Mouse (Mus musculus) heart, embryonic 13.5 days (tissue): ENCODE data around the gene Fancc. TPM values are rescaled to one million over a fixed set of nuclear protein-coding genes. Genes with fewer than 3 reads are reported as not detected.

Experiments used
- ATAC-seq: fragments of 200-750 bp; cut with Nextera tagmentation; 2 replicates; pipeline ENCODE4 v1.8.0; 2017; ENCODE audit warnings: moderate TSS enrichment; ENCODE audit not compliant: insufficient number of reproducible peaks, low FRiP score, low TSS enrichment; ENCODE audit errors: extremely low read depth
- H3K27ac ChIP-seq: fragments of 300-500 bp; sonication (generic); replicated peaks from 2 replicates; pipeline ENCODE4 v1.5.1; 2015; ENCODE audit warnings: moderate library complexity, mild to moderate bottlenecking, inconsistent platforms
- H3K27me3 ChIP-seq: fragments of 300-500 bp; sonication (generic); replicated peaks from 2 replicates; pipeline ENCODE4 v1.6.1; 2015; ENCODE audit warnings: mild to moderate bottlenecking, inconsistent platforms
- H3K36me3 ChIP-seq: fragments of 300-500 bp; sonication (generic); 2 replicates; pipeline ENCODE4 v1.6.1; 2015; ENCODE audit warnings: mild to moderate bottlenecking, inconsistent platforms
- H3K4me1 ChIP-seq: fragments of 300-500 bp; sonication (generic); 2 replicates; pipeline ENCODE4 v1.6.1; 2015; ENCODE audit warnings: inconsistent platforms
- H3K4me2 ChIP-seq: fragments of 300-500 bp; sonication (generic); 2 replicates; pipeline ENCODE4 v1.6.1; 2015; ENCODE audit warnings: inconsistent platforms, mild to moderate bottlenecking, moderate library complexity
- H3K4me3 ChIP-seq: fragments of 300-500 bp; sonication (generic); 2 replicates; pipeline ENCODE4 v1.5.1; 2015; ENCODE audit warnings: moderate library complexity, mild to moderate bottlenecking, inconsistent platforms
- H3K9ac ChIP-seq: fragments of 300-500 bp; sonication (generic); 2 replicates; pipeline ENCODE4 v1.6.1; 2015; ENCODE audit warnings: inconsistent platforms, mild to moderate bottlenecking, moderate library complexity
- H3K9me3 ChIP-seq: fragments of 300-500 bp; sonication (generic); 2 replicates; pipeline ENCODE4 v1.6.1; 2016; ENCODE audit warnings: inconsistent platforms
- WGBS: fragments of 180-500 bp; shearing (Covaris S2); methylation state at CpG from one replicate; pipeline ENCODE4 v1.1.7; 2015; ENCODE audit warnings: mixed read lengths; 5-methylcytosine and 5-hydroxymethylcytosine counted together
- polyA plus RNA-seq: library from polyadenylated mRNA; unstranded; fragments of >200 nt; fragmentation: Nextera tagmentation; extraction: Ambion mirVana; gene quantifications from 2 replicates; pipeline ENCODE4 v1.2.1, GENCODE M21; 2015

The Fancc gene
- polyA plus RNA-seq, 1 experiment from 2014 or later = 14.0 TPM

GRCm38 (mm10) chr13:63284748-63285147 is 212.3 kb downstream of the Fancc start:
- Histone ChIP-seq H3K36me3 (peaks cover 75% of the 10 kb centered on the region), H3K27me3 (no peaks in the 10 kb centered on the region), H3K27ac (no peak overlapping the region), H3K4me1 (peaks cover 44% of the 10 kb centered on the region), H3K9me3 (no peaks in the 10 kb centered on the region), H3K9ac (no peak overlapping the region), H3K4me3 (no peak overlapping the region), H3K4me2 (no peak overlapping the region)
- WGBS = 91% methylated on average over 3 of the region's 3 CpGs
- ATAC-seq = no peak

DNA sequence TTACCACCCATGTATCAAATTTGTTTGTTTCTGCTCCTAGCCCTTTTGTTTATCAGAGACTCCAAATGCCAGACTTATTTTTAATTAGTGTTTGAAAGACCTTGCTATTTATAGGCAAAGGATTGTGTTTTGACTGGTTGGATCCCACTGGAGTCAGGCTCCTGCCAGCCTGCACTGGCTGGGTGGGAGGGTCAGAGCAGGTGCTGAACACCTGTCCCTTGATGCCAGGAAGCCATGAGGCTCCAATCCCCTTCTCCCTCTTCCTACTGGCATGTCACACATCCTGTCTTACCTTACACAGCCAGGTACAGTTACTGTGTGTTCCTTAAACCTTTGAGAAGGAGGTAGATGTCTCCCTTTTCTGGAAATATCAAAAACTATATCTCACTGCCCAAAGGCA is 213.8 kb downstream of the Fancc start:
- Histone ChIP-seq H3K27me3 (no peaks in the 10 kb centered on the region), H3K4me1 (peaks cover 60% of the 10 kb centered on the region), H3K4me3 (no peak overlapping the region), H3K9ac (no peak overlapping the region), H3K9me3 (no peaks in the 10 kb centered on the region), H3K36me3 (peaks cover 62% of the 10 kb centered on the region), H3K4me2 (no peak overlapping the region), H3K27ac (no peak overlapping the region)
- no peak for ATAC-seq

DNA sequence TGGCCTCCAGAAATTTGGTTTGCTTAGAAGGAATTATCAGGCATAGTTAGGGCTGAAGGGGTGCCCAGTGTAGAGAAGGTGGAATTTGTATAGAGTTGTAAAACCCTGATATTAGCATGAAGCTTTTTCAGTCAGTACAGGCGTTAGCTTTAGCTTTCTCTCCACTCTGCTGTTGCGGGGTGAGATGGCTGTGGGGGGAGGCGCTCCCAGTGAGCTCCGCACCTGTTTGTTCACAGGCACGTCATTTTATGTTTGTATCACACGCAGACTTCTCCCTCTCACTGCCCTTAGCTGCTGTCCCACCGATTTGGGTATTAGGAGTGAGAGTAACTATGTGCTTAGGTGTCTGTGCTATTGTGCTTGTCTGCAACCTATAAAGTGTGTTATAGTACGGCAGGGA is 215.9 kb downstream of the Fancc start:
- WGBS = 82% methylated on average over 8 of the region's 8 CpGs
- Histone ChIP-seq H3K27ac (no peak overlapping the region), H3K9ac (no peak overlapping the region), H3K4me3 (no peak overlapping the region), H3K27me3 (no peaks in the 10 kb centered on the region), H3K4me1 (peaks cover 74% of the 10 kb centered on the region), H3K4me2 (no peak overlapping the region), H3K9me3 (no peaks in the 10 kb centered on the region), H3K36me3 (peaks cover 42% of the 10 kb centered on the region)
- ATAC-seq = no peak

DNA sequence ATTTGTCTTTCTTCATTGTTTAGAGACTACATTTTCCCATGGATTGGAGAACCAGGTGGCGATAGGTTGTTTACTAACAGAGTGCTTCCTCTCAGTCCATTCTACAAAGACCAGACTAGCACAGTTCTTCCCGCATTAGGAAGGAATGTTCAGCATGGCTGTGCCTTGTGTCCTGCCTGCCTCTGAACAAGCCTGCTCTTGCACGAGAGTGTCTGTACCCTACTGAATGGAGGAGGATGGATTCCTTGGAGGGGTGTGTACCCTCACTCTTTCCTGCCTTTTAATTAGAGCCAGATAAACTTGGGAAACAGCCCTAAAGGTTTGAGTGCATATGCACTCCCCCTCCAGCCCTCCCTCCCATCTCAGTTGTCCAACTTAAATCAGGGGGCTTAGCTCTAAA is 216.7 kb downstream of the Fancc start:
- H3K36me3 ChIP-seq = peaks cover 34% of the 10 kb centered on the region
- H3K4me2 ChIP-seq = peak overlapping the region; percentile 57
- 25% methylated on average over 3 of the region's 3 CpGs for WGBS
- no peaks in the 10 kb centered on the region for H3K9me3 ChIP-seq
- no peak for ATAC-seq
- peaks cover 77% of the 10 kb centered on the region for H3K4me1 ChIP-seq
- H3K4me3 ChIP-seq = no peak overlapping the region
- H3K27me3 ChIP-seq = no peaks in the 10 kb centered on the region
- peak overlapping the region; percentile 42; the same call in 1 of the 2 replicates for H3K9ac ChIP-seq
- no peak overlapping the region; the same call in 1 of the 2 replicates for H3K27ac ChIP-seq

DNA sequence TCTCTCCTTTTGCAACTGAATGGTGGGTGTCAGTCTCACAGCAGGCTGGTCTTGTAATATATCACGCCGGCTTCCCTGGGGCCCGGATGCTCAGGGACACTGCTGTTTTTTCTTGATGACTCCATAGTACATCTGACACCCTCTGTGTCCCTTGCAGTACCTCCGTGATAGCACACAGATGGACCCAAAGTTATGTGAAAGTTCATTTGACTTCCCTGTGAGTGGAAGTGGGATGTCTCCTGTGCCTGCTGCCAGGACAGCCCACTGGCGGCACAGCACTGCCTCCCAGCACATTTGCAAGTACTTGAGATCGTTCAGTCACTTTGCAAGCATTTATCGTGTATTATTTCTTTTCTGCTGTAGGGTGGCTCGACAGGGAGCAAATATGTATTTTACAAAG is 217.3 kb downstream of the Fancc start:
- ATAC-seq = no peak
- peak overlapping the region; percentile 87 for H3K27ac ChIP-seq
- peaks cover 28% of the 10 kb centered on the region for H3K36me3 ChIP-seq
- no peaks in the 10 kb centered on the region for H3K9me3 ChIP-seq
- peak overlapping the region; percentile 32 for H3K4me3 ChIP-seq
- H3K9ac ChIP-seq = peak overlapping the region; percentile 68
- H3K4me2 ChIP-seq = peak overlapping the region; percentile 57
- H3K27me3 ChIP-seq = no peaks in the 10 kb centered on the region
- WGBS = 48% methylated on average over 8 of the region's 8 CpGs
- H3K4me1 ChIP-seq = peaks cover 82% of the 10 kb centered on the region

GRCm38 (mm10) chr13:63278796-63279475 is 218.1 kb downstream of the Fancc start:
- no peaks in the 10 kb centered on the region for H3K27me3 ChIP-seq
- ATAC-seq = no peak; the same call in 1 of the 2 replicates
- peak overlapping the region; percentile 57 for H3K4me2 ChIP-seq
- H3K36me3 ChIP-seq = peaks cover 23% of the 10 kb centered on the region
- H3K9ac ChIP-seq = peak overlapping the region; percentile 68
- H3K4me3 ChIP-seq = peak overlapping the region; percentile 32
- peaks cover 90% of the 10 kb centered on the region for H3K4me1 ChIP-seq
- H3K27ac ChIP-seq = peak overlapping the region; percentile 87
- no peaks in the 10 kb centered on the region for H3K9me3 ChIP-seq
- WGBS = 20% methylated on average over 10 of the region's 10 CpGs

DNA sequence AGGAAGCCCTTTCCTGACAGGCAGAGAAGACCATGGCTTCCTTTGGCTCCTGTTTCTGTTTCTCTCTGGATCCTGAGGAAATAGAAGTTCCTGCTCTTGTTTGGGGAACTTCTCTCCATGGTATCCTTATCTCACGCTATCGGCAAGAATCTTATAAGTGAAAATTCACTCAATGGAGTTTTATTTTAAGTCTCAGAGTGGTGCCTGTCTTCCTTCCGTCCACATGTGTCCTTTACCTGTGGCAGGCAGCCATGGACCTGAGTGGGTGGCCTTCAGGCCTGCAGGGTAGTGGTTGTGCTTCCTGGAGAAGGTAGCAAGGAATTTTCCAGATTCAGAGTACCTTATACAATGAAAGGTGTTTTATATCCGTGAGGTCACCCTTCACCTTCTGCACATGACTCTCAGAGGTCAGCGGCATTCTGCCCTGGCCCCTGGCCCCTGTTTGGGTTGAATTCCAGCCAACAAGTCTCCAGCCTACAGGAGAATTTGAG is 218.9 kb downstream of the Fancc start:
- Histone ChIP-seq H3K9ac (peak overlapping the region; percentile 68), H3K36me3 (peaks cover 16% of the 10 kb centered on the region), H3K4me3 (peak overlapping the region; percentile 0; the same call in 1 of the 2 replicates), H3K4me2 (peak overlapping the region; percentile 57), H3K27ac (peak overlapping the region; percentile 87), H3K4me1 (peaks cover 94% of the 10 kb centered on the region), H3K9me3 (no peaks in the 10 kb centered on the region), H3K27me3 (no peaks in the 10 kb centered on the region)
- ATAC-seq = no peak
- WGBS = 28% methylated on average over 5 of the region's 5 CpGs

- Histone ChIP-seq H3K27ac (peak overlapping the region; percentile 87), H3K9me3 (no peaks in the 10 kb centered on the region), H3K4me2 (peak overlapping the region; percentile 57; the same call in 1 of the 2 replicates), H3K4me1 (peaks cover 95% of the 10 kb centered on the region), H3K9ac (peak overlapping the region; percentile 45; the same call in 1 of the 2 replicates), H3K27me3 (no peaks in the 10 kb centered on the region), H3K36me3 (peaks cover 8% of the 10 kb centered on the region), H3K4me3 (no peak overlapping the region)
- no peak for ATAC-seq
- WGBS = 51% methylated on average over 5 of the region's 5 CpGs
Observed at GRCm38 (mm10) chr13:63277316-63277715, 219.8 kb downstream of the Fancc start.

- Histone ChIP-seq H3K27me3 (no peaks in the 10 kb centered on the region), H3K9me3 (no peaks in the 10 kb centered on the region), H3K4me1 (peaks cover 95% of the 10 kb centered on the region), H3K9ac (no peak overlapping the region), H3K4me3 (no peak overlapping the region), H3K4me2 (no peak overlapping the region), H3K27ac (0 out of 2 replicates have a peak overlapping the region, but pooled peaks have one; percentile 36), H3K36me3 (no peaks in the 10 kb centered on the region)
- WGBS = 84% methylated on average over 4 of the region's 4 CpGs
- ATAC-seq = no peak
Observed at GRCm38 (mm10) chr13:63276389-63276788, 220.7 kb downstream of the Fancc start.

- H3K27me3 ChIP-seq = no peaks in the 10 kb centered on the region
- peaks cover 5% of the 10 kb centered on the region; the same call in 1 of the 2 replicates for H3K36me3 ChIP-seq
- ATAC-seq = no peak
- H3K9me3 ChIP-seq = no peaks in the 10 kb centered on the region
- H3K4me3 ChIP-seq = no peak overlapping the region
- H3K9ac ChIP-seq = no peak overlapping the region
- WGBS = 81% methylated on average over 10 of the region's 10 CpGs
- no peak overlapping the region for H3K27ac ChIP-seq
- peaks cover 89% of the 10 kb centered on the region for H3K4me1 ChIP-seq
- peak overlapping the region; percentile 53 for H3K4me2 ChIP-seq
Observed at GRCm38 (mm10) chr13:63274488-63275166, 222.5 kb downstream of the Fancc start.

DNA sequence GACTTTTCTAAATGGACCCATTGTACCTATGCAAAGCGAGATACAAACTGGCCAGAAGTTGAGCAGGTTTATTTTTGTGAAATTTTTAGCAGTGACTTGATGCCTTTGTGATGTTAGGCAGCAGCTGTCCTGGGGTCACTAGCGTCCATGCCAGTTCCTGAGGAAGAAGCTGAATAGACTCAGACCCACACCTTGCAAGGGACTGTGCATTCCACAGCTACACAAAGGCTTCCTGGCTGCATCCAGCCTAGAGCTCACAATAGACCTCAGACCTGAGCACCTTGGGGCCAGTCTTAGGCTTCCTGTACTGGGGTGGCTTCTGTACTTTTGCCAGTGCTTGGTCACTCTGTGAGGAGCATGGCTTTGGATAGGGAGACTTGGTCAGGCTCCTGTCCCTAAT is 223.2 kb downstream of the Fancc start:
- Histone ChIP-seq H3K4me3 (peak overlapping the region; percentile 32), H3K9ac (peak overlapping the region; percentile 17; the same call in 1 of the 2 replicates), H3K36me3 (peaks cover 10% of the 10 kb centered on the region; the same call in 1 of the 2 replicates), H3K9me3 (no peaks in the 10 kb centered on the region), H3K4me2 (peak overlapping the region; percentile 53), H3K27me3 (no peaks in the 10 kb centered on the region), H3K4me1 (peaks cover 87% of the 10 kb centered on the region), H3K27ac (peak overlapping the region; percentile 43; the same call in 1 of the 2 replicates)
- 55% methylated on average over 2 of the region's 2 CpGs for WGBS
- no peak for ATAC-seq
